Mouse (Mus musculus) liver, embryonic 14.5 days (tissue): ENCODE data around the gene Pheta1. TPM values are rescaled to one million over a fixed set of nuclear protein-coding genes. Genes with fewer than 3 reads are reported as not detected.

Experiments
- ATAC-seq: fragments of 200-750 bp; cut with Nextera tagmentation; 2 replicates; pipeline ENCODE4 v1.8.0; 2017; ENCODE audit warnings: moderate number of reproducible peaks, mild to moderate bottlenecking, moderate library complexity; ENCODE audit not compliant: insufficient read depth
- DNase-seq, 3 experiments: peaks; one replicate each; pipeline ENCODE4 v3.0.0-alpha.2; 2012 to 2013; ENCODE audit warnings: low read depth in 3 of 3, low spot score in 3 of 3
- H3K27ac ChIP-seq: fragments of 300-500 bp; sonication (generic); 2 replicates; pipeline ENCODE4 v1.5.1; 2014; ENCODE audit warnings: moderate library complexity, mild to moderate bottlenecking, control low read depth, inconsistent platforms
- H3K27me3 ChIP-seq: fragments of 300-500 bp; sonication (generic); 2 replicates; pipeline ENCODE4 v1.6.1; 2014; ENCODE audit warnings: mild to moderate bottlenecking, low read length, moderate library complexity; ENCODE audit not compliant: control insufficient read depth, insufficient read depth
- H3K36me3 ChIP-seq: fragments of 300-500 bp; sonication (generic); replicated peaks from 2 replicates; pipeline ENCODE4 v1.6.1; 2014; ENCODE audit warnings: low read depth; ENCODE audit not compliant: control insufficient read depth, insufficient read depth
- H3K4me1 ChIP-seq, 2 experiments: fragments of 200-500 bp in 1 of 2; fragments of 300-500 bp in 1 of 2; sonication (generic) in 1 of 2; replicated peaks; 2 replicates each; pipeline ENCODE4 v1.6.1; 2012 to 2014; ENCODE audit warnings: antibody characterized with exemption in 1 of 2, inconsistent platforms in 1 of 2, low read length in 1 of 2; ENCODE audit not compliant: control insufficient read depth in 2 of 2, insufficient read depth in 2 of 2
- H3K4me2 ChIP-seq: fragments of 300-500 bp; sonication (generic); 2 replicates; pipeline ENCODE4 v1.6.1; 2014; ENCODE audit warnings: low read depth, mild to moderate bottlenecking, control low read depth, moderate library complexity
- H3K4me3 ChIP-seq, 2 experiments: fragments of 200-500 bp in 1 of 2; fragments of 300-500 bp in 1 of 2; sonication (generic) in 1 of 2; 2 replicates each; pipeline ENCODE4 v1.5.1; 2012 to 2014; ENCODE audit warnings: low read depth in 2 of 2, low read length in 2 of 2, mild to moderate bottlenecking in 2 of 2, control low read depth in 1 of 2, inconsistent platforms in 1 of 2, moderate library complexity in 1 of 2; ENCODE audit not compliant: insufficient read depth in 1 of 2
- H3K9ac ChIP-seq: fragments of 300-500 bp; sonication (generic); replicated peaks from 2 replicates; pipeline ENCODE4 v1.6.1; 2014; ENCODE audit warnings: mild to moderate bottlenecking, control low read depth, moderate library complexity
- H3K9me3 ChIP-seq: fragments of 300-500 bp; sonication (generic); 2 replicates; pipeline ENCODE4 v1.6.1; 2016; ENCODE audit warnings: low read length, mixed read lengths; ENCODE audit not compliant: control insufficient read depth
- CTCF ChIP-seq: IDR thresholded peaks from 2 replicates; pipeline ENCODE4 v1.5.1; 2016; ENCODE audit warnings: antibody characterized with exemption, low read depth, control low read depth
- EP300 ChIP-seq: IDR thresholded peaks from 2 replicates; pipeline ENCODE4 v1.6.1; 2016; ENCODE audit warnings: antibody characterized with exemption, low read depth
- WGBS: fragments of 180-500 bp; shearing (Covaris S2); extraction: QIAGEN DNeasy Blood & Tissue Kit; methylation state at CpG from one replicate; pipeline ENCODE4 v1.1.7; 2014; ENCODE audit not compliant: insufficient replicate concordance; 5-methylcytosine and 5-hydroxymethylcytosine counted together
- polyA plus RNA-seq, 2 experiments: library from polyadenylated mRNA; depleted of rRNA in 1 of 2; stranded (reverse) in 1 of 2; unstranded in 1 of 2; fragments of >200 nt; fragmentation: Nextera tagmentation in 1 of 2; extraction: Ambion mirVana in 1 of 2; gene quantifications; 2 replicates each; pipeline versions ENCODE4 v1.2.1 to v1.2.3; 2012 to 2014

The Pheta1 gene
- polyA plus RNA-seq, 2 experiments = 2.4 to 2.6 TPM

DNA sequence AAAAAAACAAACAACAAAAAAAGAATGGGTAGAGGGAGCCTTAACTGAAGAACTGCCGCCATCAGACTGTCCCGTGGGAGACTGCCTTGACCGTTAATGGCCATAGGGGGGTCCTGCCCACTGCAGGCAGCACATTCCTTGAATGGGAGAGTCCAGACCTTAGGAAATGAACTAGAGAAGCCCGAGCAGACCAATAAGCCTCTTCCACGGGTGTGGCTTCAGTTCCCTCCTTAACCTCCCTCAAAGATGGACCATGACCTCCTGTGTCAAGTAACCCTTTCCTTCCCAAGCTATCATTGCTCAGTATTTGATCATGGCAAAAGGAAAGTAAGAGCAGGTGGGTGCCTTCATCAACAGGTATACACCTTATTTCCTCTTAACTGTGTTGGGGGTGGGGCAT is 13.2 kb downstream of the Pheta1 start:
- Histone ChIP-seq H3K27ac (no peak overlapping the region), H3K4me3 (no peak overlapping the region), H3K4me1 (no peaks in the 10 kb centered on the region; a peak in 1 of 4 replicates), H3K4me2 (no peak overlapping the region), H3K36me3 (no peaks in the 10 kb centered on the region), H3K27me3 (no peaks in the 10 kb centered on the region), H3K9me3 (no peaks in the 10 kb centered on the region), H3K9ac (no peak overlapping the region)
- WGBS = 45% methylated on average over 5 of the region's 5 CpGs
- no peak for TF ChIP-seq EP300
- no peak for TF ChIP-seq CTCF
- DNase-seq (no peak), ATAC-seq (no peak)

DNA sequence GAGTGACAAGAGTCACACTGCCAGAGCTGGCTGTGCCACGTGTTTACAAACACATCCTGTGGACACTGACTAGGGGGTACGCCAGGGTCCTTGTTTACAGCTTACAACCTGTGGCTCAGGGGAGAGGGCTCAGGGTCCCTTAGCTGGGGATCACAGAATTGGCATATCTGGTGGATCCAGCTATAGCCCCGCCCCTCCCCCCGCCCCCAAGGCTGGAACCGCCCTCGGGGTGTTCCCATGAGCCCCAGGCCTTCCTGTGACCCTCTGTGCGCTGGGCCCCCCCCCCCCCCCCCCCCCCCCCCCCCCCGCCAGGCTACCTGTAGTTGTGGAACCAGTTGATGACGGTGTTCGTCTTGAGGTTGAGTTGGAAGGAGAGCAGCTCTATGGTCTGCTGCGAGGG is 15.5 kb downstream of the Pheta1 start:
- ATAC-seq (no peak), DNase-seq (no peak)
- H3K27me3 ChIP-seq = no peaks in the 10 kb centered on the region
- H3K27ac ChIP-seq = no peak overlapping the region
- no peak overlapping the region for H3K4me2 ChIP-seq
- H3K9ac ChIP-seq = no peak overlapping the region
- TF ChIP-seq CTCF (no peak), EP300 (no peak)
- WGBS = 17% methylated on average over 9 of the region's 11 CpGs
- no peak overlapping the region for H3K4me3 ChIP-seq
- no peaks in the 10 kb centered on the region for H3K9me3 ChIP-seq
- no peaks in the 10 kb centered on the region for H3K4me1 ChIP-seq
- no peaks in the 10 kb centered on the region for H3K36me3 ChIP-seq

DNA sequence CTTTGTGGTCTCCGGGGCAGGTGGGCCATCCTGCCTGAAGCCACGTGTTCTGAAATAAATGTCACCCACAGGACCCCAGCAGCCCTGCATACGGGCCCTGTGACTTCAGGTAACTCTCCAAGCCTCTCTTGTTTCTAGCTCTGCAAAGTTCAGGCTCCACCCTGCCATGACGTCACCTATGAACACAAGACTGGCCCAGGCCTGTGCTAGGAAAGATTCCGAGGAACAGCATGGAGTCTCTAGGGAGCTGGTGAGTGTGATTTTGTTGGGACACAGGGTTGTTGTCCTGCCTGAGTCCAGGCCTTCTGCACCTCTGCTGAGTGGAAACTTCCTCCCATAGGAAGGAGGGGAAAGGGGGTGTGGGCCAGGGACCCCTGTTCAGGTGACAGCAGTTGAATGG is 19.2 kb downstream of the Pheta1 start:
- H3K4me3 ChIP-seq = no peak overlapping the region
- H3K36me3 ChIP-seq = no peaks in the 10 kb centered on the region
- DNase-seq (no peak), ATAC-seq (no peak)
- no peaks in the 10 kb centered on the region for H3K9me3 ChIP-seq
- no peak overlapping the region for H3K27ac ChIP-seq
- whole genome bisulfite sequencing = 56% methylated on average over 5 of the region's 5 CpGs
- H3K4me1 ChIP-seq = no peaks in the 10 kb centered on the region
- H3K9ac ChIP-seq = no peak overlapping the region
- no peak overlapping the region for H3K4me2 ChIP-seq
- TF ChIP-seq EP300 (no peak), CTCF (no peak)
- no peaks in the 10 kb centered on the region for H3K27me3 ChIP-seq

DNA sequence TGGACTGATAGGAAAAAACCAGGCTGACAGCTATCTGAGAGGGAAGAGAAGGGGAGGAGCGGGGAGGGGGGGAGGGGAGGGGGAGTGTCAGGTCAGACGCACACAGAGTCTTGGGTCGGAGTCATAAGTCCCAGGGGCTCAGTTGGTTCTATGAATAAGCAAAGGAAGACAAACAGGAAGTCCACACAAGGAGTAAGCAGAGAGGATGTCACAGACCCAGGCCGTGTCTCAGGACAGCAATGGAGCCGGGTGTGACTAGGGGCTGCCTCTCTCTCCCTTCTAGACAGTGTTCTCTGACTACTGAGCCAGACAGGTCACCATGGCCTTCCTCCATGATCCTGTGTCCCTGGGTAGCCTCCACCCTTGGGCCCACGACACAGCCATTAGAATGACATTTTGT is 22.0 kb downstream of the Pheta1 start:
- H3K36me3 ChIP-seq = no peaks in the 10 kb centered on the region
- no peaks in the 10 kb centered on the region for H3K9me3 ChIP-seq
- 29% methylated on average over 6 of the region's 6 CpGs for WGBS
- no peak overlapping the region for H3K4me3 ChIP-seq
- H3K9ac ChIP-seq = no peak overlapping the region
- TF ChIP-seq CTCF (no peak), EP300 (no peak)
- no peak overlapping the region for H3K27ac ChIP-seq
- no peak for DNase-seq
- no peaks in the 10 kb centered on the region for H3K4me1 ChIP-seq
- ATAC-seq = no peak
- no peak overlapping the region for H3K4me2 ChIP-seq
- H3K27me3 ChIP-seq = no peaks in the 10 kb centered on the region

DNA sequence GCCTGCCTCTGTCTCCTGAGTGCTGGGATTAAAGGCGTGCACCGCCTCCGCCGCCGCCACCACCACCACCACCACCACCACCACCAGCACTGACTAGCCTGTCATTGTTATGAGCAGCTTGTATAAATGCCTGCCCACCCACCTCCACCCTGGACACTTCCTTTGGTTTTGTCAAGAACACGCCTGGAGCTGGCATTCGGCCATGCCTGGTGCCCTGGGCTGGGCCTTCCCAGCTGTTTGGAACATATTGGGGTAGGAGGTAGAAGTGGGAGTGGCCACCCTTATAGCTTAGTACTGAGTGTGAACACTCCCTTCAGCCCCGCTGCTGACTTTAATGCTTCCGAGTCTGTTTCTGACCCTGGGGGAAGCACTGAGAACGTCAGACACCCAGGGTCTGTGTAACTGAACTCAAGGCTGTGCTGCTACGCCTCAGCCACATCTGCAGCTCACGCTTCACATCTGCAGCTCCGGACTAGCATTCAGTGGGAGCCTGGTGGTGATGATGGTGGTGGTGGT is 22.8 kb downstream of the Pheta1 start:
- Histone ChIP-seq H3K9ac (no peak overlapping the region), H3K27ac (no peak overlapping the region), H3K36me3 (no peaks in the 10 kb centered on the region), H3K4me1 (no peaks in the 10 kb centered on the region), H3K9me3 (no peaks in the 10 kb centered on the region), H3K4me2 (no peak overlapping the region), H3K4me3 (no peak overlapping the region), H3K27me3 (no peaks in the 10 kb centered on the region)
- no peak for TF ChIP-seq EP300
- no peak for TF ChIP-seq CTCF
- DNase-seq = no peak
- 81% methylated on average over 13 of the region's 13 CpGs for WGBS
- no peak for ATAC-seq

DNA sequence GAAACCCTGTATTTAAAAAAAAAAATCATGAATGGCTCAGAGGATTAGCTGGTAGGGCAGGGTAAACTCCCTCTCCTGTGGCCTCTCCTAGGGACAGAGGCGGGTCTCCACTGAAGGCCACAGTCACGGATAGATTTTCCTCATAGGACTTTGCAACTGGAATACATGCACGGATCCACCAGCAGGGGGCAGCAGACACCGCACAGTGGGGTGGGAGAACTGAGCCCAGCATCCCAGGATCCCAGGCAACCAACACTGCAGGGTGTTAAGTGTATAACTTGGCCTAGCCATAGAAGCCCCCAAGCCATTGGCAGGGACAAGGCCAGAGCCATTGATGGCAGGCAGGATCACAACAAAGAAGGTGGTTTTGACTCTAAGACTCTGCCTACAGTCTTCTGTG is 23.4 kb downstream of the Pheta1 start:
- Histone ChIP-seq H3K27ac (no peak overlapping the region), H3K36me3 (no peaks in the 10 kb centered on the region), H3K4me2 (no peak overlapping the region), H3K4me1 (no peaks in the 10 kb centered on the region), H3K9ac (no peak overlapping the region), H3K9me3 (no peaks in the 10 kb centered on the region), H3K4me3 (no peak overlapping the region), H3K27me3 (no peaks in the 10 kb centered on the region)
- DNase-seq (peak in 2 of 3 experiments; percentile 28 to 34), ATAC-seq (no peak)
- TF ChIP-seq EP300 (no peak), CTCF (peak; percentile 95)
- 13% methylated on average over 4 of the region's 4 CpGs for WGBS
